ENCODE assay signal across 8 mouse cellular contexts in genomic region chr19:57360341-57361130, GRCm38 (mm10). TPM values are rescaled to one million over a fixed set of nuclear protein-coding genes. Genes with fewer than 3 reads are reported as not detected.
A peak's percentile ranks its signal among the peaks of the same experiment; 100 is the strongest.
DNase-seq lines count a peak whose midpoint lies in the region; ATAC-seq and TF ChIP-seq lines count a peak whose summit lies in the region.

TSS of gene Fam160b1 (plus strand) at chr19:57360680.

- in situ Hi-C loops in CH12.LX (cut with MboI; ENCODE audit: low pct_ligation_motif_present, low pct_unique_long_range_greater_than_20kb, low sequenced_read_pairs) = no loop called here

- H3K4me1 ChIP-seq in CH12.LX (ENCODE audit: control insufficient read depth in 1 of 2, insufficient read depth in 2 of 2) = peaks cover 16 to 44% of the 10 kb centered on the region in 2 experiments
- peaks cover 15% of the 10 kb centered on the region for H3K4me1 ChIP-seq in forebrain, embryonic 11.5 days (replicated peaks; ENCODE audit: control insufficient read depth, insufficient read depth, low read length)
- peaks cover 56% of the 10 kb centered on the region for H3K4me1 ChIP-seq in heart, embryonic 16.5 days (ENCODE audit: control insufficient read depth, insufficient read depth, low read length)
- peaks cover 72% of the 10 kb centered on the region for H3K4me1 ChIP-seq in liver, embryonic 16.5 days (ENCODE audit: control insufficient read depth, low read depth, low read length)
- peaks cover 61% of the 10 kb centered on the region for H3K4me1 ChIP-seq in neural tube, embryonic 13.5 days (replicated peaks)
- H3K4me1 ChIP-seq in testis, adult 2 months (ENCODE audit: control insufficient read depth, insufficient read depth, low read length) = peaks cover 20% of the 10 kb centered on the region

- H3K27ac ChIP-seq in CH12.LX (ENCODE audit: insufficient read depth, low read depth) = peak within 1 kb of the TSS; percentile 90
- peak within 1 kb of the TSS; percentile 90 for H3K27ac ChIP-seq in forebrain, embryonic 11.5 days (ENCODE audit: low read depth, low read length)
- peak within 1 kb of the TSS; percentile 98 for H3K27ac ChIP-seq in heart, embryonic 16.5 days (ENCODE audit: low read length)
- H3K27ac ChIP-seq in liver, embryonic 16.5 days (ENCODE audit: low read length) = peak within 1 kb of the TSS; percentile 96
- H3K27ac ChIP-seq in neural tube, embryonic 13.5 days (replicated peaks) = peak within 1 kb of the TSS; percentile 98
- peak within 1 kb of the TSS; percentile 84 for H3K27ac ChIP-seq in testis, adult 2 months (ENCODE audit: control insufficient read depth, insufficient read depth, low read depth, low read length)

- dilution Hi-C loops in CH12.LX (cut with MboI; ENCODE audit: extremely low pct_ligation_motif_present, extremely low pct_unique_long_range_greater_than_20kb, low sequenced_read_pairs) = no loop called here

- H3K9ac ChIP-seq in CH12.LX (ENCODE audit: insufficient read depth, low read depth) = peak within 1 kb of the TSS; percentile 99
- H3K9ac ChIP-seq in forebrain, embryonic 11.5 days (ENCODE audit: low read length) = peak within 1 kb of the TSS; percentile 99
- peak within 1 kb of the TSS; percentile 99 for H3K9ac ChIP-seq in heart, embryonic 16.5 days (ENCODE audit: low read length)
- H3K9ac ChIP-seq in liver, embryonic 16.5 days (ENCODE audit: low read depth, low read length) = peak within 1 kb of the TSS; percentile 98
- peak within 1 kb of the TSS; percentile 99 for H3K9ac ChIP-seq in neural tube, embryonic 13.5 days

- H3K4me3 ChIP-seq in CH12.LX (replicated peaks in 1 of 3; ENCODE audit: low read depth in 2 of 3, low read length in 2 of 3, poor library complexity in 1 of 3) = peak within 1 kb of the TSS; percentile 91 to 97 (median 93)
- H3K4me3 ChIP-seq in forebrain, embryonic 11.5 days (ENCODE audit: low read depth, low read length) = peak within 1 kb of the TSS; percentile 98
- peak within 1 kb of the TSS; percentile 90 for H3K4me3 ChIP-seq in heart, embryonic 16.5 days (ENCODE audit: low read length)
- H3K4me3 ChIP-seq in liver, embryonic 16.5 days (ENCODE audit: low read depth, low read length) = peak within 1 kb of the TSS; percentile 98
- peak within 1 kb of the TSS; percentile 92 for H3K4me3 ChIP-seq in neural tube, embryonic 13.5 days
- peak within 1 kb of the TSS; percentile 90 for H3K4me3 ChIP-seq in testis, adult 2 months (ENCODE audit: control insufficient read depth, low read depth, low read length)

- no peaks in the 10 kb centered on the region for H3K9me3 ChIP-seq in CH12.LX (replicated peaks; ENCODE audit: low read length)
- H3K9me3 ChIP-seq in forebrain, embryonic 11.5 days (ENCODE audit: control insufficient read depth, low read length) = no peaks in the 10 kb centered on the region
- H3K9me3 ChIP-seq in heart, embryonic 16.5 days (replicated peaks; ENCODE audit: control insufficient read depth, low read length) = no peaks in the 10 kb centered on the region
- H3K9me3 ChIP-seq in liver, embryonic 16.5 days (replicated peaks; ENCODE audit: control insufficient read depth, low read length) = no peaks in the 10 kb centered on the region
- no peaks in the 10 kb centered on the region for H3K9me3 ChIP-seq in neural tube, embryonic 13.5 days

- peaks cover 5 to 34% of the 10 kb centered on the region in 2 experiments for H3K36me3 ChIP-seq in CH12.LX (replicated peaks in 1 of 2; ENCODE audit: control insufficient read depth in 1 of 2, insufficient read depth in 1 of 2, low read length in 1 of 2)
- H3K36me3 ChIP-seq in forebrain, embryonic 11.5 days (ENCODE audit: control insufficient read depth, insufficient read depth, low read length) = no peaks in the 10 kb centered on the region
- no peaks in the 10 kb centered on the region for H3K36me3 ChIP-seq in heart, embryonic 16.5 days (ENCODE audit: control insufficient read depth, insufficient read depth)
- H3K36me3 ChIP-seq in liver, embryonic 16.5 days (ENCODE audit: control insufficient read depth, insufficient read depth) = no peaks in the 10 kb centered on the region
- H3K36me3 ChIP-seq in neural tube, embryonic 13.5 days = no peaks in the 10 kb centered on the region
- H3K36me3 ChIP-seq in testis, adult 2 months (ENCODE audit: control insufficient read depth, insufficient read depth, low read length) = no peaks in the 10 kb centered on the region

- DNase-seq in CH12.LX (ENCODE audit: extremely low read depth) = peak; percentile 93
- DNase-seq in c-Kit-positive CD71-positive TER-119-negative erythroid progenitor cells, embryonic 14.5 days (ENCODE audit: low read depth) = peak; percentile 84
- peak; percentile 99 for DNase-seq in forebrain, embryonic 11.5 days (ENCODE audit: low spot score)
- DNase-seq in kidney, postnatal 4 days = peak; percentile 94 to 97

- ATAC-seq in forebrain, embryonic 11.5 days (replicated peaks; ENCODE audit: low FRiP score) = peak; percentile 95
- ATAC-seq in heart, embryonic 16.5 days (replicated peaks; ENCODE audit: extremely low read depth, insufficient read depth, low FRiP score) = peak; percentile 87
- peak; percentile 90 for ATAC-seq in liver, embryonic 16.5 days (ENCODE audit: low read depth)
- peak; percentile 92 for ATAC-seq in neural tube, embryonic 13.5 days (ENCODE audit: low read depth)

- TF ChIP-seq RAD21 in CH12.LX (IDR thresholded peaks at IDR 0.05; ENCODE audit: low read depth, low read length) = no peak

- H3K4me2 ChIP-seq in CH12.LX (ENCODE audit: insufficient read depth, low read depth, poor library complexity, severe bottlenecking) = peak within 1 kb of the TSS; percentile 72
- H3K4me2 ChIP-seq in forebrain, embryonic 11.5 days (ENCODE audit: low read depth, low read length, severe bottlenecking) = peak within 1 kb of the TSS; percentile 58
- peak within 1 kb of the TSS; percentile 77 for H3K4me2 ChIP-seq in heart, embryonic 16.5 days (ENCODE audit: low read depth, low read length)
- peak within 1 kb of the TSS; percentile 94 for H3K4me2 ChIP-seq in liver, embryonic 16.5 days (ENCODE audit: low read depth, low read length)
- H3K4me2 ChIP-seq in neural tube, embryonic 13.5 days = peak within 1 kb of the TSS; percentile 69

- WGBS in forebrain, embryonic 11.5 days = 1% methylated on average over 64 of the region's 70 CpGs
- under 1% methylated on average over 69 of the region's 70 CpGs for WGBS in heart, embryonic 16.5 days
- WGBS in liver, embryonic 16.5 days (ENCODE audit: insufficient replicate concordance) = under 1% methylated on average over 52 of the region's 70 CpGs
- 1% methylated on average over 61 of the region's 70 CpGs for WGBS in neural tube, embryonic 13.5 days

- no peak for TF ChIP-seq EP300 in CH12.LX (IDR thresholded peaks at IDR 0.05; ENCODE audit: low read length)

- TF ChIP-seq CTCF in CH12.LX (conservative IDR thresholded peaks at IDR 0.05 in 1 of 2, IDR thresholded peaks at IDR 0.05 in 1 of 2; ENCODE audit: low read depth in 2 of 2, low read length in 2 of 2) = peak in 1 of 2 experiments; percentile 74; a peak in 2 of 4 replicates
- TF ChIP-seq CTCF in testis, adult 2 months (IDR thresholded peaks at IDR 0.05; ENCODE audit: control insufficient read depth, insufficient read depth, insufficient replicate concordance, low read depth, low read length) = peak; percentile 74; the same call in 1 of the 2 replicates

- no peaks in the 10 kb centered on the region for H3K27me3 ChIP-seq in CH12.LX (replicated peaks)
- no peaks in the 10 kb centered on the region for H3K27me3 ChIP-seq in forebrain, embryonic 11.5 days (ENCODE audit: control insufficient read depth, insufficient read depth, low read length)
- H3K27me3 ChIP-seq in heart, embryonic 16.5 days (ENCODE audit: control insufficient read depth, insufficient read depth, low read length) = no peaks in the 10 kb centered on the region
- no peaks in the 10 kb centered on the region for H3K27me3 ChIP-seq in liver, embryonic 16.5 days (ENCODE audit: control insufficient read depth, insufficient read depth, low read depth, low read length)
- H3K27me3 ChIP-seq in neural tube, embryonic 13.5 days = no peaks in the 10 kb centered on the region
- H3K27me3 ChIP-seq in testis, adult 2 months (ENCODE audit: control insufficient read depth, insufficient read depth, low read length) = no peaks in the 10 kb centered on the region

- peak; percentile 94 for TF ChIP-seq POLR2A in CH12.LX (IDR thresholded peaks at IDR 0.05; ENCODE audit: low read depth, low read length)
- peak; percentile 74 for TF ChIP-seq POLR2A in testis, adult 2 months (IDR thresholded peaks at IDR 0.05; ENCODE audit: control insufficient read depth, low read depth, low read length)

- H3K79me2 ChIP-seq in CH12.LX (replicated peaks; ENCODE audit: control insufficient read depth, extremely low read depth, insufficient read depth, poor library complexity, severe bottlenecking) = peaks cover 61% of the 10 kb centered on the region

TF ChIP-seq in CH12.LX, 34 proteins besides CTCF, POLR2A, EP300 and RAD21 (continues in another document):
- TF ChIP-seq BHLHE40 (IDR thresholded peaks at IDR 0.05; ENCODE audit: low read depth, low read length) (peak; percentile 75), SIN3A (IDR thresholded peaks at IDR 0.05; ENCODE audit: low read length) (peak; percentile 82; the same call in 1 of the 2 replicates), ZC3H11A (IDR thresholded peaks at IDR 0.05; ENCODE audit: low read depth, low read length) (no peak), ELF1 (IDR thresholded peaks at IDR 0.05; ENCODE audit: low read depth, low read length) (peak; percentile 83), USF1 (IDR thresholded peaks at IDR 0.05; ENCODE audit: low read depth, low read length) (peak; percentile 41), RCOR1 (conservative IDR thresholded peaks at IDR 0.05; ENCODE audit: low read depth, low read length) (no peak), UBTF (IDR thresholded peaks at IDR 0.05; ENCODE audit: low read depth, low read length) (peak; percentile 69; the same call in 1 of the 2 replicates), CHD1 (IDR thresholded peaks at IDR 0.05; ENCODE audit: low read depth, low read length) (no peak; the same call in none of the 2 replicates), E2F4 (IDR thresholded peaks at IDR 0.05; ENCODE audit: insufficient replicate concordance, low read depth, low read length) (no peak), POLR2AphosphoS2 (IDR thresholded peaks at IDR 0.05; ENCODE audit: low read depth, low read length) (peak; percentile 71; the same call in 1 of the 2 replicates), KAT2A (IDR thresholded peaks at IDR 0.05; ENCODE audit: insufficient replicate concordance, low read length) (no peak), ZKSCAN1 (IDR thresholded peaks at IDR 0.05; ENCODE audit: borderline replicate concordance, low read depth, low read length) (no peak)

RNA-seq across cellular contexts. Expression of gene Fam160b1, which starts in this region (rescaled TPM):
- total RNA-seq in CH12.LX (2012; rRNA removed) = 4.1 and 4.4 TPM in 2 replicates
- 4.8 and 4.9 TPM in 2 replicates for total RNA-seq in CH12.LX (2014; rRNA removed)
- polyA plus RNA-seq in CH12.LX (2012; ENCODE audit: insufficient read length, low read depth) = 6.5 and 7.7 TPM in 2 replicates
- 14.0 and 14.5 TPM in 2 replicates for polyA plus RNA-seq in forebrain, embryonic 11.5 days (2014; fragmentation: Nextera tagmentation; extraction: Ambion mirVana)
- polyA plus RNA-seq in heart, embryonic 16.5 days (2015; fragmentation: Nextera tagmentation; extraction: Ambion mirVana) = 10.0 and 10.8 TPM in 2 replicates
- polyA plus RNA-seq in liver, embryonic 16.5 days (2015; fragmentation: Nextera tagmentation; extraction: Ambion mirVana) = 5.6 and 7.2 TPM in 2 replicates
- polyA plus RNA-seq in neural tube, embryonic 13.5 days (2015; fragmentation: Nextera tagmentation; extraction: Ambion mirVana) = 13.3 and 15.1 TPM in 2 replicates
- 12.3 and 13.7 TPM in 2 replicates for polyA plus RNA-seq in testis, adult 2 months (2012; rRNA removed)

Comparison
In these comparisons a context has a peak if more than half of its experiments do, and no peak if none do; other contexts are left out.
1. Peak in every context shown above with its lines: DNase-seq, ATAC-seq, H3K4me3 ChIP-seq and H3K27ac ChIP-seq.